8 mouse cellular contexts compared by ENCODE assay signal in genomic region chr5:21265049-21265448, GRCm38 (mm10).
DNase-seq lines count a peak whose midpoint lies in the region; ATAC-seq and TF ChIP-seq lines count a peak whose summit lies in the region.

No protein-coding gene starts in this region.

- H3K36me3 ChIP-seq in kidney, embryonic 15.5 days: no peaks in the 10 kb centered on the region
- H3K36me3 ChIP-seq in limb, embryonic 14.5 days (ENCODE audit: control insufficient read depth, insufficient read depth, low read length): no peaks in the 10 kb centered on the region
- H3K36me3 ChIP-seq in splenic B cell, adult 2 months (ENCODE audit: control insufficient read depth, insufficient read depth, low read length, poor library complexity, severe bottlenecking): no peaks in the 10 kb centered on the region

- no peak overlapping the region for H3K4me3 ChIP-seq in kidney, embryonic 15.5 days (replicated peaks)
- no peak overlapping the region for H3K4me3 ChIP-seq in limb, embryonic 14.5 days (replicated peaks; ENCODE audit: low read length)

- no peak overlapping the region for H3K9ac ChIP-seq in kidney, embryonic 15.5 days
- H3K9ac ChIP-seq in limb, embryonic 14.5 days (ENCODE audit: low read depth, low read length, severe bottlenecking): no peak overlapping the region

- no peaks in the 10 kb centered on the region for H3K9me3 ChIP-seq in kidney, embryonic 15.5 days (replicated peaks)
- H3K9me3 ChIP-seq in limb, embryonic 14.5 days (ENCODE audit: control insufficient read depth, low read length): no peaks in the 10 kb centered on the region

- no peak overlapping the region for H3K4me2 ChIP-seq in kidney, embryonic 15.5 days
- H3K4me2 ChIP-seq in limb, embryonic 14.5 days (replicated peaks; ENCODE audit: low read depth, low read length, severe bottlenecking): no peak overlapping the region

- ATAC-seq in granulocyte monocyte progenitor cell, adult 5-6 weeks (replicated peaks; ENCODE audit: poor library complexity, severe bottlenecking): peak; percentile 64
- ATAC-seq in kidney, embryonic 15.5 days (replicated peaks; ENCODE audit: low FRiP score): 0 out of 2 replicates have a peak, but pooled peaks have one; percentile 64
- ATAC-seq in limb, embryonic 14.5 days (ENCODE audit: low FRiP score, low read depth): peak; percentile 50; the same call in 1 of the 2 replicates

- H3K4me1 ChIP-seq in kidney, embryonic 15.5 days: peaks cover 3% of the 10 kb centered on the region; the same call in 1 of the 2 replicates
- H3K4me1 ChIP-seq in limb, embryonic 14.5 days (ENCODE audit: control insufficient read depth, insufficient read depth, low read length): peaks cover 12% of the 10 kb centered on the region

- H3K27me3 ChIP-seq in kidney, embryonic 15.5 days: 0 out of 2 replicates have a peak, but pooled peaks cover 8% of the 10 kb centered on the region
- H3K27me3 ChIP-seq in limb, embryonic 14.5 days (ENCODE audit: control insufficient read depth, insufficient read depth, low read length): no peaks in the 10 kb centered on the region
- H3K27me3 ChIP-seq in splenic B cell, adult 2 months (ENCODE audit: control insufficient read depth, insufficient read depth, low read length, poor library complexity, severe bottlenecking): no peaks in the 10 kb centered on the region

- TF ChIP-seq POLR2A in limb, embryonic 14.5 days (IDR thresholded peaks at IDR 0.05; ENCODE audit: borderline replicate concordance, extremely low read depth, insufficient read depth, insufficient read length): no peak

- no peak overlapping the region for H3K27ac ChIP-seq in kidney, embryonic 15.5 days
- no peak overlapping the region for H3K27ac ChIP-seq in limb, embryonic 14.5 days (replicated peaks; ENCODE audit: low read depth, low read length)

- 20% methylated on average over 4 of the region's 4 CpGs for WGBS in kidney, embryonic 15.5 days
- WGBS in limb, embryonic 14.5 days: 28% methylated on average over 4 of the region's 4 CpGs

- DNase-seq in A20 (ENCODE audit: low read depth, low spot score): peak; percentile 62
- peak; percentile 79 for DNase-seq in adrenal gland, adult 2 months
- peak; percentile 93 for DNase-seq in embryo, embryonic 10 days (ENCODE audit: low spot score)
- DNase-seq in limb, embryonic 14.5 days (ENCODE audit: low spot score): peak; percentile 94
- DNase-seq in neural tube, embryonic 10.5 days (ENCODE audit: extremely low spot score, low spot score): peak; percentile 89
- DNase-seq in splenic B cell, adult 2 months (ENCODE audit: low read depth, low spot score): peak; percentile 84
